Mouse (Mus musculus) G1E (cell line): ENCODE measurements around the gene Dlx6.

Experiments
- CTCF ChIP-seq: IDR thresholded peaks from 2 replicates; pipeline ENCODE4 v1.5.1; 2012; ENCODE audit warnings: low read depth, low read length, inconsistent platforms, mixed read lengths
- TAL1 ChIP-seq: conservative IDR thresholded peaks from 2 replicates; pipeline ENCODE4 v1.6.1; 2012; ENCODE audit warnings: low read depth, low read length, inconsistent platforms, mixed read lengths

DNA sequence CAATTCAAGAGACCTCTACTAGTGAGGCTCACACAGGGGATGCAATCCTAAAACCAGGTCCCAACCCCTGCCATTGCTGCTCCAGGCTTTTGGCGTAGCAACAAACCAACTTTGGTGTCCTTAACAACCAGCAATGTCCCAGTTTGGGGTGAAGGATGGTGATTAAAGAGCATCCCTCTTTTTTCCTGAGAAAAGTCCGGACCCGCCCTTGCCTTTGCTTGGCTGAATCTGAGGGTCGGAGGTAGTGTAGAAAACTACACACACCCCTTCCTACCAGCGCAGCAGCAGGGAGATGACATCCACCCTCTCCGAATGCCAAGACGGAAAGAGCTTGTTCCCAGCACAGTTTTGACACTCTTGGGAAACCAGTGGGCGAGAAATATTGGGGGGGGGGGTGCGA is 12.5 kb downstream of the Dlx6 start:
- no peak for TF ChIP-seq CTCF
- TF ChIP-seq TAL1, result no peak
